Mouse (Mus musculus): Measurements from ENCODE around the gene Eml6. TPM values are rescaled to one million over a fixed set of nuclear protein-coding genes. Genes with fewer than 3 reads are reported as not detected.

Gene Eml6
- polyA plus RNA-seq, 1 experiment = 1.1 TPM

- H3K4me1 ChIP-seq (replicated peaks; ENCODE audit: control insufficient read depth, insufficient read depth, low read length) = no peaks in the 10 kb centered on the region
- H3K36me3 ChIP-seq (ENCODE audit: control insufficient read depth, insufficient read depth, low read length) = peaks cover 7% of the 10 kb centered on the region
- DNase-seq = no peak
- H3K4me3 ChIP-seq (ENCODE audit: control insufficient read depth, insufficient read depth, low read length) = no peak overlapping the region
- TF ChIP-seq POLR2A (IDR thresholded peaks at IDR 0.05; ENCODE audit: control insufficient read depth, extremely low read depth, insufficient read depth, low read length, poor library complexity) (no peak), CTCF (IDR thresholded peaks at IDR 0.05; ENCODE audit: borderline replicate concordance, control insufficient read depth, extremely low read depth, insufficient read depth, low read length, poor library complexity) (no peak)
- H3K27ac ChIP-seq (ENCODE audit: control insufficient read depth, insufficient read depth, low read length) = no peak overlapping the region
- WGBS = 96% methylated on average over 5 of the region's 5 CpGs
- H3K27me3 ChIP-seq (ENCODE audit: control insufficient read depth, insufficient read depth, low read length) = no peaks in the 10 kb centered on the region
Observed at GRCm38 (mm10) chr11:29744760-29745430, 280.9 kb downstream of the Eml6 start.

- DNase-seq = no peak
- TF ChIP-seq CTCF (IDR thresholded peaks at IDR 0.05; ENCODE audit: borderline replicate concordance, control insufficient read depth, extremely low read depth, insufficient read depth, low read length, poor library complexity) (no peak), POLR2A (IDR thresholded peaks at IDR 0.05; ENCODE audit: control insufficient read depth, extremely low read depth, insufficient read depth, low read length, poor library complexity) (no peak)
- H3K27ac ChIP-seq (ENCODE audit: control insufficient read depth, insufficient read depth, low read length) = no peak overlapping the region
- WGBS = 96% methylated on average over 2 of the region's 2 CpGs
- no peaks in the 10 kb centered on the region for H3K4me1 ChIP-seq (replicated peaks; ENCODE audit: control insufficient read depth, insufficient read depth, low read length)
- H3K36me3 ChIP-seq (ENCODE audit: control insufficient read depth, insufficient read depth, low read length) = peaks cover 7% of the 10 kb centered on the region
- no peak overlapping the region for H3K4me3 ChIP-seq (ENCODE audit: control insufficient read depth, insufficient read depth, low read length)
- H3K27me3 ChIP-seq (ENCODE audit: control insufficient read depth, insufficient read depth, low read length) = no peaks in the 10 kb centered on the region
Observed at GRCm38 (mm10) chr11:29739752-29740151, 286.1 kb downstream of the Eml6 start.

- Histone ChIP-seq H3K4me1 (replicated peaks; ENCODE audit: control insufficient read depth, insufficient read depth, low read length) (no peaks in the 10 kb centered on the region), H3K36me3 (ENCODE audit: control insufficient read depth, insufficient read depth, low read length) (no peaks in the 10 kb centered on the region), H3K27me3 (ENCODE audit: control insufficient read depth, insufficient read depth, low read length) (no peaks in the 10 kb centered on the region), H3K4me3 (ENCODE audit: control insufficient read depth, insufficient read depth, low read length) (no peak overlapping the region), H3K27ac (ENCODE audit: control insufficient read depth, insufficient read depth, low read length) (no peak overlapping the region)
- 68% methylated on average over 1 of the region's 1 CpGs for WGBS
- DNase-seq = no peak
- TF ChIP-seq POLR2A (IDR thresholded peaks at IDR 0.05; ENCODE audit: control insufficient read depth, extremely low read depth, insufficient read depth, low read length, poor library complexity) = no peak
- TF ChIP-seq CTCF (IDR thresholded peaks at IDR 0.05; ENCODE audit: borderline replicate concordance, control insufficient read depth, extremely low read depth, insufficient read depth, low read length, poor library complexity) = no peak
Observed at GRCm38 (mm10) chr11:29727901-29728300, 297.9 kb downstream of the Eml6 start.

GRCm38 (mm10) chr11:29725610-29726009 is 300.2 kb downstream of the Eml6 start:
- no peaks in the 10 kb centered on the region for H3K4me1 ChIP-seq (replicated peaks; ENCODE audit: control insufficient read depth, insufficient read depth, low read length)
- DNase-seq = no peak
- no peak for TF ChIP-seq CTCF (IDR thresholded peaks at IDR 0.05; ENCODE audit: borderline replicate concordance, control insufficient read depth, extremely low read depth, insufficient read depth, low read length, poor library complexity)
- no peak for TF ChIP-seq POLR2A (IDR thresholded peaks at IDR 0.05; ENCODE audit: control insufficient read depth, extremely low read depth, insufficient read depth, low read length, poor library complexity)
- 95% methylated on average over 1 of the region's 1 CpGs for WGBS
- H3K36me3 ChIP-seq (ENCODE audit: control insufficient read depth, insufficient read depth, low read length) = no peaks in the 10 kb centered on the region
- H3K27ac ChIP-seq (ENCODE audit: control insufficient read depth, insufficient read depth, low read length) = no peak overlapping the region
- H3K4me3 ChIP-seq (ENCODE audit: control insufficient read depth, insufficient read depth, low read length) = no peak overlapping the region
- H3K27me3 ChIP-seq (ENCODE audit: control insufficient read depth, insufficient read depth, low read length) = no peaks in the 10 kb centered on the region

- no peak overlapping the region for H3K4me3 ChIP-seq (ENCODE audit: control insufficient read depth, insufficient read depth, low read length)
- no peaks in the 10 kb centered on the region for H3K4me1 ChIP-seq (replicated peaks; ENCODE audit: control insufficient read depth, insufficient read depth, low read length)
- no peak for DNase-seq
- H3K27ac ChIP-seq (ENCODE audit: control insufficient read depth, insufficient read depth, low read length) = no peak overlapping the region
- H3K36me3 ChIP-seq (ENCODE audit: control insufficient read depth, insufficient read depth, low read length) = no peaks in the 10 kb centered on the region
- H3K27me3 ChIP-seq (ENCODE audit: control insufficient read depth, insufficient read depth, low read length) = no peaks in the 10 kb centered on the region
- TF ChIP-seq POLR2A (IDR thresholded peaks at IDR 0.05; ENCODE audit: control insufficient read depth, extremely low read depth, insufficient read depth, low read length, poor library complexity) (no peak), CTCF (IDR thresholded peaks at IDR 0.05; ENCODE audit: borderline replicate concordance, control insufficient read depth, extremely low read depth, insufficient read depth, low read length, poor library complexity) (no peak)
Observed at GRCm38 (mm10) chr11:29725167-29725566, 300.7 kb downstream of the Eml6 start.

GRCm38 (mm10) chr11:29724213-29724612 is 301.6 kb downstream of the Eml6 start:
- WGBS = 92% methylated on average over 2 of the region's 2 CpGs
- no peak overlapping the region for H3K27ac ChIP-seq (ENCODE audit: control insufficient read depth, insufficient read depth, low read length)
- no peak for DNase-seq

GRCm38 (mm10) chr11:29719597-29719996 is 306.2 kb downstream of the Eml6 start:
- no peaks in the 10 kb centered on the region for H3K27me3 ChIP-seq (ENCODE audit: control insufficient read depth, insufficient read depth, low read length)
- H3K4me1 ChIP-seq (replicated peaks; ENCODE audit: control insufficient read depth, insufficient read depth, low read length) = no peaks in the 10 kb centered on the region
- TF ChIP-seq POLR2A (IDR thresholded peaks at IDR 0.05; ENCODE audit: control insufficient read depth, extremely low read depth, insufficient read depth, low read length, poor library complexity) (no peak), CTCF (IDR thresholded peaks at IDR 0.05; ENCODE audit: borderline replicate concordance, control insufficient read depth, extremely low read depth, insufficient read depth, low read length, poor library complexity) (no peak)
- DNase-seq = no peak
- no peak overlapping the region for H3K4me3 ChIP-seq (ENCODE audit: control insufficient read depth, insufficient read depth, low read length)
- WGBS = 77% methylated on average over 1 of the region's 1 CpGs
- H3K36me3 ChIP-seq (ENCODE audit: control insufficient read depth, insufficient read depth, low read length) = no peaks in the 10 kb centered on the region
- no peak overlapping the region for H3K27ac ChIP-seq (ENCODE audit: control insufficient read depth, insufficient read depth, low read length)

More at GRCm38 (mm10) chr11:29724213-29724612, 301.6 kb downstream of the Eml6 start:
- no peaks in the 10 kb centered on the region for H3K27me3 ChIP-seq (ENCODE audit: control insufficient read depth, insufficient read depth, low read length)
- no peak overlapping the region for H3K4me3 ChIP-seq (ENCODE audit: control insufficient read depth, insufficient read depth, low read length)
- H3K4me1 ChIP-seq (replicated peaks; ENCODE audit: control insufficient read depth, insufficient read depth, low read length) = no peaks in the 10 kb centered on the region
- TF ChIP-seq POLR2A (IDR thresholded peaks at IDR 0.05; ENCODE audit: control insufficient read depth, extremely low read depth, insufficient read depth, low read length, poor library complexity) (no peak), CTCF (IDR thresholded peaks at IDR 0.05; ENCODE audit: borderline replicate concordance, control insufficient read depth, extremely low read depth, insufficient read depth, low read length, poor library complexity) (no peak)
- no peaks in the 10 kb centered on the region for H3K36me3 ChIP-seq (ENCODE audit: control insufficient read depth, insufficient read depth, low read length)
